Mouse (Mus musculus): ENCODE data around the gene Iba57.

Iba57 gene

DNA sequence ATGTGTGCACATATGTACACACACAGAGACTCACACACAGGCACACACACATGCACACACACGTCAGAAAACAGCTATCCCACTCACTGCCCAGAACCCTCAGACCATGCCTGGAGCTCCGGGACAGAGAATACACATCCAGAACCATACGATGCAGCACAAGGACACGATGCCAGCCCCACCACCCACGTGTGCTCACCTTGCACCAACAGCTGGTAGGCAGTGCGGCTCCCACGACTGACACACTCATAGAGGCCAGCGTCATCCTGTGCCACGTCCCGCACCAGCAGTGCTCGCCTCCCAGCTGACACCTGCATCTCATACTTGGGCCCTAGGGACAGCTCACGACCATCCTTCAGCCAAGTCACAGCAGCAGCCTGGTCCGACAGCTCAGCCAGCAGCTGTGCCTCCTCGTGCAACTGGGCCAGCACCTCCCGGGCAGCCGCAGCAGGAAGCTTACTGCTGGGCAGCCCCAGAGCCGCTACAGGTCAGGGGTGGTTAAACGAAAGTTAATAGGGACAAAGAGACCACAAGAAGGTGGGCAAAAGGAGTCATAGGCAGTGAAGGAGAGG lies 32.1 kb downstream of the Iba57 start:
- DNase-seq = no peak

DNA sequence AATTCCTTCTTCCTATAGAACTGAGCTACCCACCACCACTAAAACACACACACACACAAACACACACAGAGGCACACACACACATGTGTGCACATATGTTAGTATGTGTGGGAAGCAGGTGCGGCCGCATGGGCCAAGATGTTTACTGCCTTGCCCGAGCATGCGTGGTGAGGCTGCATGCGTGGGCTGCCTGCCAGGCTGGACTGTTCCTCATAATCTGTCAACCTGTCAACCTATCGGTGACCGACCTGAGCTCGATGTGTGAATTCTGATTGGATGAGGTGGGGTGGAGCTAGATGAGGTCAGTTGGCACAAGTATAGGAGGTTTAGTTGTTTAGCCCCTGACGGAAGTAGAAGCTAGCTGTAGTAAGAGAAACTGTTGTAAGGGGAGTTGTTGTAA lies 32.8 kb downstream of the Iba57 start:
- no peak for DNase-seq

DNA sequence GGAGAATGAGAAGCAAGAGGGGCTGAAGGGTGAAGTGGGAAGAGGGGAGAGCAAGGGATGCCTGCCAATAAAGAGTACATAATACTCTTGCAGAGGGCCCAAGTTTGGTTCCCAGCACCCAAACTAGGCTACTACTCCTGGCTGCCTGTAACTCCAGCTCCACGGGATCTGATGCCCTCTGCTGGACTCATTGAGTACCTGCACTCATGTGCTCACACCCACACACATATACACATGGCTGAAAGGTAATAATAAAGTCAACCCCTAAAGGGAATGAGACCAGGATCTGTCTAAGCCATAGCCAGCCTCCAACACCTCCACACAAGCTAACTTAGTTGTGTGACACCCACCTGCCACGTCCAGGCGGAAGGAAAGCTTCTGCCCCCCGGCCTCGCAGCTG lies 57.6 kb downstream of the Iba57 start:
- DNase-seq = no peak
